Mouse (Mus musculus) erythroblast, embryonic 14.5 days (primary cell): ENCODE data around the gene Sfmbt2. TPM values are rescaled to one million over a fixed set of nuclear protein-coding genes. Genes with fewer than 3 reads are reported as not detected.

ENCODE experiments used
- H3K27me3 ChIP-seq: 2 replicates; pipeline ENCODE4 v1.6.1; 2012; ENCODE audit warnings: inconsistent platforms; ENCODE audit not compliant: control insufficient read depth
- H3K36me3 ChIP-seq: 2 replicates; pipeline ENCODE4 v1.6.1; 2012; ENCODE audit warnings: mild to moderate bottlenecking, inconsistent platforms; ENCODE audit not compliant: control insufficient read depth
- H3K4me1 ChIP-seq: 2 replicates; pipeline ENCODE4 v1.6.1; 2012; ENCODE audit warnings: inconsistent platforms; ENCODE audit not compliant: control insufficient read depth
- H3K4me3 ChIP-seq: replicated peaks from 2 replicates; pipeline ENCODE3; 2012; ENCODE audit warnings: moderate library complexity, mild to moderate bottlenecking, inconsistent platforms
- H3K9me3 ChIP-seq: 2 replicates; pipeline ENCODE4 v1.6.1; 2012; ENCODE audit warnings: low read length, inconsistent platforms, mixed read lengths; ENCODE audit not compliant: control insufficient read depth
- GATA1 ChIP-seq: IDR thresholded peaks from 2 replicates; pipeline ENCODE4 v1.6.1; 2012; ENCODE audit warnings: low read length, inconsistent platforms, mixed read lengths
- TAL1 ChIP-seq: IDR thresholded peaks from 3 replicates; pipeline ENCODE4 v1.6.1; 2012; ENCODE audit warnings: low read length, inconsistent platforms, mixed read lengths
- polyA plus RNA-seq: library from polyadenylated mRNA; stranded (reverse); fragments of >175 nt; gene quantifications from 2 replicates; pipeline ENCODE4 v1.2.3, GENCODE M21; 2012

Sfmbt2 gene
- polyA plus RNA-seq, 1 experiment: not detected

- Histone ChIP-seq H3K27me3 (no peaks in the 10 kb centered on the region), H3K9me3 (no peaks in the 10 kb centered on the region), H3K4me3 (no peak overlapping the region), H3K36me3 (no peaks in the 10 kb centered on the region), H3K4me1 (no peaks in the 10 kb centered on the region)
- no peak for TF ChIP-seq TAL1
- no peak for TF ChIP-seq GATA1
These were observed 83.3 kb downstream of the Sfmbt2 start for GRCm38 (mm10) chr2:10453577-10453976.

- Histone ChIP-seq H3K4me1 (no peaks in the 10 kb centered on the region), H3K36me3 (no peaks in the 10 kb centered on the region)
- no peak for TF ChIP-seq GATA1
- no peak for TF ChIP-seq TAL1
These were observed 88.0 kb downstream of the Sfmbt2 start for GRCm38 (mm10) chr2:10458309-10458708.

GRCm38 (mm10) chr2:10516516-10516915 lies 146.2 kb downstream of the Sfmbt2 start:
- H3K9me3 ChIP-seq: no peaks in the 10 kb centered on the region
- no peaks in the 10 kb centered on the region for H3K4me1 ChIP-seq
- H3K36me3 ChIP-seq: no peaks in the 10 kb centered on the region
- TF ChIP-seq TAL1 (no peak), GATA1 (no peak)
- no peaks in the 10 kb centered on the region for H3K27me3 ChIP-seq
- H3K4me3 ChIP-seq: no peak overlapping the region

More at GRCm38 (mm10) chr2:10458309-10458708, 88.0 kb downstream of the Sfmbt2 start:
- Histone ChIP-seq H3K9me3 (no peaks in the 10 kb centered on the region), H3K27me3 (no peaks in the 10 kb centered on the region), H3K4me3 (no peak overlapping the region)

GRCm38 (mm10) chr2:10521719-10522415 lies 151.6 kb downstream of the Sfmbt2 start:
- Histone ChIP-seq H3K4me3 (no peak overlapping the region), H3K9me3 (no peaks in the 10 kb centered on the region; the same call in 1 of the 2 replicates), H3K4me1 (no peaks in the 10 kb centered on the region), H3K27me3 (no peaks in the 10 kb centered on the region), H3K36me3 (no peaks in the 10 kb centered on the region)
- TF ChIP-seq TAL1: no peak
- no peak for TF ChIP-seq GATA1

GRCm38 (mm10) chr2:10525622-10526021 lies 155.3 kb downstream of the Sfmbt2 start:
- Histone ChIP-seq H3K4me3 (no peak overlapping the region), H3K27me3 (no peaks in the 10 kb centered on the region), H3K4me1 (no peaks in the 10 kb centered on the region), H3K9me3 (no peaks in the 10 kb centered on the region; the same call in 1 of the 2 replicates), H3K36me3 (no peaks in the 10 kb centered on the region)
- TF ChIP-seq GATA1 (no peak), TAL1 (no peak)

GRCm38 (mm10) chr2:10541762-10542161 lies 171.5 kb downstream of the Sfmbt2 start:
- no peak overlapping the region for H3K4me3 ChIP-seq
- H3K36me3 ChIP-seq: no peaks in the 10 kb centered on the region
- no peaks in the 10 kb centered on the region for H3K9me3 ChIP-seq
- H3K4me1 ChIP-seq: no peaks in the 10 kb centered on the region
- TF ChIP-seq GATA1 (no peak), TAL1 (no peak)
- no peaks in the 10 kb centered on the region for H3K27me3 ChIP-seq

- no peaks in the 10 kb centered on the region for H3K36me3 ChIP-seq
- no peaks in the 10 kb centered on the region for H3K9me3 ChIP-seq
- no peak overlapping the region for H3K4me3 ChIP-seq
- TF ChIP-seq GATA1 (no peak), TAL1 (no peak)
- no peaks in the 10 kb centered on the region for H3K27me3 ChIP-seq
- no peaks in the 10 kb centered on the region for H3K4me1 ChIP-seq
These were observed 172.1 kb downstream of the Sfmbt2 start for GRCm38 (mm10) chr2:10542388-10542787.

- Histone ChIP-seq H3K36me3 (no peaks in the 10 kb centered on the region), H3K27me3 (no peaks in the 10 kb centered on the region), H3K4me3 (no peak overlapping the region)
These were observed 188.5 kb downstream of the Sfmbt2 start for GRCm38 (mm10) chr2:10558816-10559215.

GRCm38 (mm10) chr2:10565491-10565890 lies 195.2 kb downstream of the Sfmbt2 start:
- Histone ChIP-seq H3K27me3 (no peaks in the 10 kb centered on the region), H3K9me3 (no peaks in the 10 kb centered on the region), H3K4me3 (no peak overlapping the region), H3K4me1 (no peaks in the 10 kb centered on the region), H3K36me3 (no peaks in the 10 kb centered on the region)
- TF ChIP-seq TAL1 (no peak), GATA1 (no peak)

More at GRCm38 (mm10) chr2:10558816-10559215, 188.5 kb downstream of the Sfmbt2 start:
- H3K9me3 ChIP-seq: no peaks in the 10 kb centered on the region
- H3K4me1 ChIP-seq: no peaks in the 10 kb centered on the region
- no peak for TF ChIP-seq TAL1
- no peak for TF ChIP-seq GATA1

GRCm38 (mm10) chr2:10569392-10569791 lies 199.1 kb downstream of the Sfmbt2 start:
- H3K36me3 ChIP-seq: no peaks in the 10 kb centered on the region
- no peak overlapping the region for H3K4me3 ChIP-seq
- no peaks in the 10 kb centered on the region for H3K4me1 ChIP-seq
- TF ChIP-seq GATA1 (no peak), TAL1 (no peak)
- no peaks in the 10 kb centered on the region for H3K9me3 ChIP-seq
- H3K27me3 ChIP-seq: no peaks in the 10 kb centered on the region
